Mouse (Mus musculus): Measurements from ENCODE around the gene Kdm6b. TPM values are rescaled to one million over a fixed set of nuclear protein-coding genes. Genes with fewer than 3 reads are reported as not detected.

Gene Kdm6b
- total and polyA plus RNA-seq, 3 experiments: 4.8 to 145 (median 111) TPM

- Histone ChIP-seq H3K27me3 (ENCODE audit: insufficient read depth, low read length) (no peaks in the 10 kb centered on the region), H3K4me1 (ENCODE audit: insufficient read depth, low read depth, low read length) (peaks cover 65% of the 10 kb centered on the region), H3K9me3 (replicated peaks) (peaks cover 8% of the 10 kb centered on the region), H3K4me3 (ENCODE audit: low read depth, low read length) (no peak overlapping the region), H3K36me3 (replicated peaks) (peaks cover 93% of the 10 kb centered on the region)
- DNase-seq (ENCODE audit: low spot score) (no peak), ATAC-seq (ENCODE audit: extremely low read depth, insufficient number of reproducible peaks, low FRiP score, poor library complexity, severe bottlenecking) (no peak)
- TF ChIP-seq POLR2AphosphoS5 (IDR thresholded peaks at IDR 0.05; ENCODE audit: insufficient replicate concordance, low read depth, low read length): no peak
- TF ChIP-seq TAL1 (conservative IDR thresholded peaks at IDR 0.05; ENCODE audit: low read depth, low read length): no peak
- no peak for TF ChIP-seq GATA2 (IDR thresholded peaks at IDR 0.05; ENCODE audit: borderline replicate concordance, low read depth, low read length)
- TF ChIP-seq GATA1 (IDR thresholded peaks at IDR 0.05; ENCODE audit: borderline replicate concordance, low read length): no peak
- TF ChIP-seq CTCF (IDR thresholded peaks at IDR 0.05; ENCODE audit: low read depth, low read length): no peak
These were observed 9.5 kb downstream of the Kdm6b start for GRCm38 (mm10) chr11:69403691-69404594.

- Histone ChIP-seq H3K4me1 (ENCODE audit: insufficient read depth, low read depth, low read length) (peaks cover 61% of the 10 kb centered on the region), H3K36me3 (replicated peaks) (peaks cover 97% of the 10 kb centered on the region), H3K4me3 (ENCODE audit: low read depth, low read length) (no peak overlapping the region), H3K9me3 (replicated peaks) (peaks cover 8% of the 10 kb centered on the region), H3K27me3 (ENCODE audit: insufficient read depth, low read length) (no peaks in the 10 kb centered on the region)
- no peak for TF ChIP-seq TAL1 (conservative IDR thresholded peaks at IDR 0.05; ENCODE audit: low read depth, low read length)
- TF ChIP-seq GATA2 (IDR thresholded peaks at IDR 0.05; ENCODE audit: borderline replicate concordance, low read depth, low read length): no peak
- no peak for TF ChIP-seq GATA1 (IDR thresholded peaks at IDR 0.05; ENCODE audit: borderline replicate concordance, low read length)
- TF ChIP-seq CTCF (IDR thresholded peaks at IDR 0.05; ENCODE audit: low read depth, low read length): no peak
- TF ChIP-seq POLR2AphosphoS5 (IDR thresholded peaks at IDR 0.05; ENCODE audit: insufficient replicate concordance, low read depth, low read length): no peak
- ATAC-seq (ENCODE audit: extremely low read depth, insufficient number of reproducible peaks, low FRiP score, poor library complexity, severe bottlenecking) (no peak), DNase-seq (ENCODE audit: low spot score) (no peak)
These were observed 11.5 kb downstream of the Kdm6b start for GRCm38 (mm10) chr11:69401987-69402386.

- TF ChIP-seq POLR2AphosphoS5 (IDR thresholded peaks at IDR 0.05; ENCODE audit: insufficient replicate concordance, low read depth, low read length) (no peak; the same call in 1 of the 2 replicates), GATA1 (IDR thresholded peaks at IDR 0.05; ENCODE audit: borderline replicate concordance, low read length) (no peak), CTCF (IDR thresholded peaks at IDR 0.05; ENCODE audit: low read depth, low read length) (peak; percentile 80)
- Histone ChIP-seq H3K27me3 (ENCODE audit: insufficient read depth, low read length) (no peaks in the 10 kb centered on the region), H3K36me3 (replicated peaks) (peaks cover 95% of the 10 kb centered on the region), H3K9me3 (replicated peaks) (peaks cover 8% of the 10 kb centered on the region), H3K4me1 (ENCODE audit: insufficient read depth, low read depth, low read length) (peaks cover 60% of the 10 kb centered on the region), H3K4me3 (ENCODE audit: low read depth, low read length) (peak overlapping the region; percentile 55)
- ATAC-seq (ENCODE audit: extremely low read depth, insufficient number of reproducible peaks, low FRiP score, poor library complexity, severe bottlenecking) (peak; percentile 74), DNase-seq (ENCODE audit: low spot score) (peak; percentile 69)
These were observed 12.3 kb downstream of the Kdm6b start for GRCm38 (mm10) chr11:69401210-69401637.

DNA sequence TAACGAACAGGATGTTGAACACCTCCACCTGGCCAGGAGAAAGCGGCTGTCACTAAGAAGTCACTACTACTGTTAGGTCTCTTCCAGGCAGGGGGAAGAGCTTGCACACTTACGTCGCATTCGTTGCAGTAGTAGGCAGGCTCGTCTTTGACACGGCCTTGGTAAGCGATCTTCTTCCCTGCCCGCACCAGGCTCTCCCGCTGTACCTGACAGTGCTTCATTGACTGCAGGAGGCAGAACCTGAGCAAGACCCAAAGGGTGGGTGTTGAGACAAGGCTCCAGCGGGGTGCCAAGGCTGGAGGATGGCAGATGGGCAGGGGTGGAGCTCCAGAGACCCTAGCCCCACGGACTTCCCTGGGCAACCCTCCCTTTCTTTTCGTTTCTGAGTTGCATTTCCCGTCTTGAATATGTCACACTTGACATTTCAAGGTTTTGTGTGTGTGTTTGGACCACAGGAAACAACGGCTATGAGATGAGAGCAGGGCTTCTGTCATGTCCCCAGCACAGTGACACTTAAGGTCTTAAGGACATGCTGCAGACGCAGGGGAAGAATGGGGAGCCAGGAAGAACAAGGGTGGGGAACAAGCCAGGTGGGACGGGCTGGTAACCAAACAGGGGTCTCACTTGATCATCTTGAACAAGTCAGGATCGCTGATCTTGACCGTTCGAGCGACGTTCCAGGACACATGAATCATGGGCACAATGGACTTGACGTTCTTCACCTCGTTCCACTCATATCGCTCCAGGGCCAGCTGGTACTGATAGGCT lies 13.2 kb downstream of the Kdm6b start:
- peaks cover 58% of the 10 kb centered on the region for H3K4me1 ChIP-seq (ENCODE audit: insufficient read depth, low read depth, low read length)
- peaks cover 8% of the 10 kb centered on the region for H3K9me3 ChIP-seq (replicated peaks)
- ATAC-seq (ENCODE audit: extremely low read depth, insufficient number of reproducible peaks, low FRiP score, poor library complexity, severe bottlenecking): no peak
- peak overlapping the region; percentile 1; the same call in 1 of the 2 replicates for H3K4me3 ChIP-seq (ENCODE audit: low read depth, low read length)
- H3K36me3 ChIP-seq (replicated peaks): peaks cover 86% of the 10 kb centered on the region
- DNase-seq (ENCODE audit: low spot score): no peak
- TF ChIP-seq TAL1 (conservative IDR thresholded peaks at IDR 0.05; ENCODE audit: low read depth, low read length) (no peak), POLR2AphosphoS5 (IDR thresholded peaks at IDR 0.05; ENCODE audit: insufficient replicate concordance, low read depth, low read length) (no peak), GATA2 (IDR thresholded peaks at IDR 0.05; ENCODE audit: borderline replicate concordance, low read depth, low read length) (no peak), GATA1 (IDR thresholded peaks at IDR 0.05; ENCODE audit: borderline replicate concordance, low read length) (no peak), CTCF (IDR thresholded peaks at IDR 0.05; ENCODE audit: low read depth, low read length) (no peak)
- no peaks in the 10 kb centered on the region for H3K27me3 ChIP-seq (ENCODE audit: insufficient read depth, low read length)

DNA sequence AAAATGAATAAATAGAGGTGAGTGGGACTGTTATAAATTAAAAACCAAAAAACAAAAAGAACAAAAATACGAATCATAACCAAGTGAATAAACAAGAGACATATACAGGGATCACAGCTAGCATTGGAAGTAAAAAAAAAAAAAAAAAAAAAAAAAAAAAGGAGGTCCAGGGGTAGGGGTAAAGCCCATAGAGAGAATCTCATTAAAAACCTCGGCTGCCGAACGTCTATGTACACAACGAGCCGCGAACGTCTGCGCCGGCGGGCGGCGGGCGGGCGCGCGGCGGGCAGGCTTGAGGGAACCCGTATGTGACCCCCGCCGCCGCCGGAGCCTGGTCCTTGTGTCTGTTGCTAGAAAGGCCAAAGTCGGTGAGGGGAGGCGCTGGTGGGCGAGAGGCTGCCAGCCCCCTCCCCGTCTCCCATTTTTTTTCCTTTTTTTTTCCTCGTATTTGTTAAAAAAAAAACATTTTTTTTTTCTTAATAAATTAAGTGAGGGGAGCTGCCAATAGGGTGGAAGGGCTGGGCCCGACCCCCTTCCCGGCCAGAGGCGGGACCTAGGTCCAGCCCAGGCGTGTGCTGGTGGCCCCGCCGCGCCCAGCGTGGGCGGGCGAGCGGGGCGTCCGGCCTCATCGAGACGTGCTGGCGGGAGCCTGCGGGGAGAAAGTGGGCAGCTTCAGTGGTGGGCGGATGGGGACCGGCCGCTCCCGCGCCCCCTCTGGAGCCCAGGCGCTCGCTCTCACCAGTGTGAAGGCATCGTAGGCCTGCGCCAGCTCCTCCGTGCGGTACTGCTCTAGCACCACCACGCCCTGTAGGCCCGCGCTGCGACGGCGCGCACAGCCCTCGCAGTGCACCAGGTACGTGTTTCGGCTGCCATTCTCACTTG lies 14.0 kb downstream of the Kdm6b start:
- Histone ChIP-seq H3K9me3 (replicated peaks) (peaks cover 8% of the 10 kb centered on the region), H3K36me3 (replicated peaks) (peaks cover 77% of the 10 kb centered on the region), H3K4me1 (ENCODE audit: insufficient read depth, low read depth, low read length) (peaks cover 57% of the 10 kb centered on the region), H3K4me3 (ENCODE audit: low read depth, low read length) (peak overlapping the region; percentile 1; the same call in 1 of the 2 replicates), H3K27me3 (ENCODE audit: insufficient read depth, low read length) (no peaks in the 10 kb centered on the region)
- ATAC-seq (ENCODE audit: extremely low read depth, insufficient number of reproducible peaks, low FRiP score, poor library complexity, severe bottlenecking) (no peak), DNase-seq (ENCODE audit: low spot score) (no peak)
- TF ChIP-seq TAL1 (conservative IDR thresholded peaks at IDR 0.05; ENCODE audit: low read depth, low read length) (no peak), GATA2 (IDR thresholded peaks at IDR 0.05; ENCODE audit: borderline replicate concordance, low read depth, low read length) (no peak), CTCF (IDR thresholded peaks at IDR 0.05; ENCODE audit: low read depth, low read length) (no peak), POLR2AphosphoS5 (IDR thresholded peaks at IDR 0.05; ENCODE audit: insufficient replicate concordance, low read depth, low read length) (no peak), GATA1 (IDR thresholded peaks at IDR 0.05; ENCODE audit: borderline replicate concordance, low read length) (no peak)
